Mouse (Mus musculus) adipocyte (in vitro differentiated cells): ENCODE measurements at regions not wholly inside any gene's neighbourhood (a gene's known extent, or its start where the extent isn't known, plus 50 kb on each side); places are given as distances from the start of the nearest gene placed in this dataset.

ENCODE experiments used
- DNase-seq: peaks from one replicate; pipeline ENCODE4 v3.0.0-alpha.2; 2016; ENCODE audit warnings: low spot score

DNA sequence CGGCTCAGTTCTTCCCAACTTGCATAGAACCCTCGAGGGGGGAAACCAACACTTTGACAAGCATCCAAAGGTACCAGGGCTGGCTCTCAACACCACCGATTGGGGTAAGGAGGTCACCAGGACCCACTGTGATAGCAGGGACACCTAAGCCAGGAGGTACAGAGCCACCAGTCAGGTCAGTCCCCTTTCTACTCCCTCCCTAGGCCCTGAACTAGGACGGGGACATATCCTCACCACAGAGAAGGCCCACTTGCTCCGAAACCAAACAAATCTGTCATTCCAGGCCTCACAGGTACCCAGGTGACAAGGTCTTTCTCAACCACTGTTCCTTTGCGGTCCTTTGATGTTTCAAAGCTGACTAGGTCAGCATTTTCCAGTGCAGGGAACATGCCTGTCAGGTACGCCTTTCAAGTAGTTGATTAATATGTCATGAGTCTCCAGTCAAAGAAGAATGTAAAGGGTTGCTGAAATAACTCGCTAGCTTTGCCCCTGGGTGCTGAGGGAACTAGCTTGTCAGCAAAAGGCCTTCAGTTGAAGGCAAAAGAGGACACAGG lies 95.4 kb downstream of the Zfp36l1 start:
- no peak for DNase-seq

DNA sequence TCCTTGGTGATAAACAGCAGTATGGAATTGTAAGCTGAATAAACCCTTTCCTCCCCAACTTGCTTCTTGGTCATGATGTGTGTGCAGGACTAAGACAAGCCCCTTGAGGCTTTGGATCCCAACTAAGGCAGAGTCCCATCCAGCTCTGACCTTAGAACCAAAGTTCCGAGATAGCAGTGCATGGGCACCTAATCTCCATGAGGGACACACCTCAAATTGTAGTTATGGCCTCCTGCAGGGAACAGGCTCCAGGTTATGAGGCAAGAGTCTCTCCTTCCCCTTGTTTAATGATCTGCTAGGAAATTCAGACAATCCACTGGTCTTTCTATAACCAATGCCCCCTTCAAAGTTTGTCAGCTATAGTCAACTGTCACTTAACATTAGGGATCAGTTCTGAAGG lies 96.9 kb downstream of the Zfp36l1 start:
- DNase-seq: no peak

DNA sequence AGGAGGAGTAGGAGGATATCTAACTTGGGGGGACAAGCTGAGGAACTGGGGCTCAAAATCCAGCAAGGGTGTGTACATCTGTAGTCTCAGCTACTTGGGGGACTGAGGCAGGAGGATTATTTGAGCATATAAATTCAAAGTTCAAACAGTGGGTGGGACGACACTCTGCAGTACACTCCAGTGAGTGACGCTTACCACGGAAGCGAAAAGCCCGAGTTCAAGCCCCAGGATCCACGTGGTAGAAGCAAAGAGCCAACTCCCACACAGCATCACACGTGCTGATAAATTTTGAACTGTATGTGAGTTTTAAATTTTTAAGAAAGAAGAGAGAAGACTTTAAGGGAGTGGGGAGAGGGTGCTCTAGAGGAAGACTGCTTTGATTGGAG lies 98.2 kb downstream of the Zfp36l1 start:
- no peak for DNase-seq

DNA sequence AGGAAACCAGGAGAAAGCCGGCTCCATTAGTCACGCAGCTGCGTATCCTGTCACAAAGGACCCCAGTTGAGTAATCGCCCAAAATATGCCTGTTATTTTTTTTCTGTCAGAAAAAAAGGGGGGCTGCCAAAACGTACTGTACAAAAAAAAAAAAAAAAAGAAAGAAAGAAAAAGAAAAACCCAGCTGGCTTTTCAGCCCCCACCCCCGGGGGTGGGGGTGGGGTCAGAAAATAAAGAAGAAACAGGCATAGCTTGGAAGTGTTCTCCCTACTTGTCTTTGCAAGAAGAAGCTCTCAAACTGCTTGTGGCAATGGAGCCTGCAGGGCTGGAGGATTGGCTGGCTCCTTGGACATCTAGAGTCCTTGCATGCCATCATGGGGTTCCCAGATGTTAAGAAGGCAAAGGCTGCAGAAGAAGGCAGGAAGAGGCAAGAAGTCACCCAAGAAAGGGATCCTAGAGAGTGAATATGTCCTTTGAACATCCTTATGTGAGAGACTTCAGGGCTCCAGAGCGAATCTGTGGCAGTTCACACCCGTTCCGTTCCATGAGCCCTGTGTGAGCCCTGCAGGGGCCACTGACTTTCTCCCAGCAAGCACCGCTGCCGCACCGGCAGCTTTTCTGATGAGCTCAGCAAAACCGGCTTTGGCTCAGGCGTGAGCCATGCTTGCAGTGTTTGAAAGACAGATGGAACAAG lies 98.8 kb downstream of the Zfp36l1 start:
- peak; percentile 46 for DNase-seq

DNA sequence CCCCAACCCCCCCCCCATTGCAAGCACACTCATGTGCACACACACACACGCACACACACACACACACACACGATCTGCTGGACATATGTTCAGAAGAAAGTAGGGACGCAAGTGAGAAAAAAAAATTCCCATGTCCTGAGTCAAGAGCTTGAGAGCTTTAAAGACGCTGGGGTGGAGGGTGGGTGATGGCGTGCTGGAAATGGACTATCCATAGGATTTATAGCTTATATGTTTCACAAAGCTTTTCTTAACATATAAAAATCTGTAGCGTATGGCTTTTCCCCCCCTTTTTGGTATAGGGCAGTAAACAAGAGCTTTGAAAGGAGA lies 99.3 kb downstream of the Zfp36l1 start:
- no peak for DNase-seq

DNA sequence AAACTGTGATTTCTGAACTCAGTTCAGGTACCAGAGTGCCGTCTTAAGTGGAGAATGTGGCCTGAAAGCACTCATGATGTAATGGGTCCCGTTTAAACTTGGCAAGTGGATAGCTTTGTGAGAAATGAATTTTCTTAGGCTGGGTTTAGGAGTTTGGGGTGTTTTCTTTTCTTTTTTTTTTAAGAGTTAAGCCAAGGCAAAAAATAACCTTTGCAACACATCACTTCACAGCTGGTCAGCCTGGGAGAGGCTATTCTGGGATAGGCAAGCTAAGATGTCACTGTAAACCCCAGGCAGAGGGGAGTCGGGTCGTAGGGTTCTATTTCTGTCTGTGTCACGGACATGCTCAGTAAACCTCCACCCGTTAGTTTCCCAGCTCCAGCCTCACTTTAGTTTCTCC lies 100.9 kb downstream of the Zfp36l1 start:
- peak; percentile 76 for DNase-seq

DNA sequence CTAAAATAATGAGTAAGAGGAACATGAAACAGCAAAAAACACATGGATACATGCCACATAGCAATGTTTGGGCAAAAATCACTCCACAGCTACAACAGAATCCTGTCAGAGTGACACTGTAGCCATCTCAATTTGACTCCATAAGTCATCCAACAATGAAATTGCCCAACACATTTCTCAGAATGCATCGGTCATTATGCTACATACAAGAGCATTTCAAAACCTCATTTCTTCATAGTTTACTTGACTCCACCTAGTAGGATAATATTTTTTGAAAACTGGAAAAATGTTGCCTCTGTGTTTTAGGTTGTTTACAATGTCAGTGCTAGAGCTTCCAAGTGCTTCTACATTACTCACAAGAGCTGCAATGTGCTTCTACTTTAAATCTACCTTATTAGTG lies 101.9 kb downstream of the Zfp36l1 start:
- DNase-seq: peak; percentile 51

DNA sequence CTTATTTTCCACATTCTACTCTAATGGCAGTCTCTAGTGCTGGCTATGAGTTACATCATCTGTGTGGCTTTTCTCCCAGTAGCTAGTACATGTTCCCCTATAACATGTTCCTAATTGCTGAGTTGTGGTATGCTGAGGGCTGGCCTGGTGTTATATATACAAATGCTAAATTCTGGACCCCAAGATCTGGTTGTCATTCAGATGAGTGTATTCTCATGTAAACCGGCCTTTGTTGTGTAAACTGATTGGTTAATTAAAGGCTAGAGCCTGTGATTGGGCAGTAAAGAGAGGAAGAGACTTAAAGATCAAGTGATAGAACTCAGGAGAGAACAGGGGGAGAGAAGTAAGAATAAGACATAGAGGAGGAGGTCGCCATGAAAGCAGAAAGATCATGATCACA lies 102.6 kb downstream of the Zfp36l1 start:
- no peak for DNase-seq

DNA sequence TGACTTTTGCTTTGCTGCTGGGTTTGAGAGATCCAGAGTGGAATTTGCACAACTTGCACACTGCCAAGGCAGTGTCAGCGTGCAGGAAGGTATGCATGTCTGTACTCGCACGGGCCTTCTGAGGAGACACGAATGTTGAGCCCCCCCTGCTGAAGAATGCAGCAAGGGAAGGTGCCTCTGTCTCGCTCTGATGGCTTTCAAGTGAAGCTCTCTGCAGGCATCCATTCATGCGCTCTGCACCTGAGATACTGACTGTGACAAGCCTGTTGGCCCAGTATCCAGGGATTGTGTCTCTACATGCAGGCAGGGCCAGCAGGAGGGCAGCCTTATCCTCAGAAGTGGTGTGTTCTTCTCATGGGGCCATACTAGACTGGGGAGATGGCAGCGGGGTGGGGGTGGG lies 105.0 kb downstream of the Zfp36l1 start:
- no peak for DNase-seq

DNA sequence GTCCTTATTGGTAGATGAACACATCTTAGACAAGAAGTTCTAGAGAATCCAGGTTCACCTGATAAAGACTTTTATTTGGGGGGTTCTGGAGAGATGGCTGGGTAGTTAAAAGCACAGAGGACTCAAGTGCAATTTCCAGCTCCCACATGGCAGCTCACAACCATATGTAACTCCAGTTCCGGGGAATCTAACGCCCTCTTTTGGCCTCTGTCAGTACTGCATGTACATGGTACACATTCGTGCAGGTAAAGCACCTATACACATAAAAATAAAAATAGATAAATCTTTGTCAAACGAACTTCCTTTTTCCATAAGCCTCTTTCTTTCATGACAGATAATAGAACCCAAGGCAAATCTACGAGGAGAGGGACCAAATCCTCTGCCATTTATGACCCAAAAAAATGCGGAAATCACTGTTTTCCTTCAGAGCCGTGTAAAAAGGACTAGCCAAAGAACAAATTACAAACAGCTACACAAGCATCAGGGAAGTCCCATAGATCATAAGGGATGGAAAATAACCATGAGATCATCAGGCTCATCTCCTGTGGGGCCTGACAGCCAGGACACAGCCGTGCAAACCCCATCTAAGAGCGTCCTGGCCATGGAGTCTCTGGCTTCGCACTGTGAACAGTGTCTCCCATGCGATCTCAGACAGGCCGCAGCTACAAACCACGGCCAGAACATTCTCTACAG lies 107.4 kb downstream of the Zfp36l1 start:
- no peak for DNase-seq

DNA sequence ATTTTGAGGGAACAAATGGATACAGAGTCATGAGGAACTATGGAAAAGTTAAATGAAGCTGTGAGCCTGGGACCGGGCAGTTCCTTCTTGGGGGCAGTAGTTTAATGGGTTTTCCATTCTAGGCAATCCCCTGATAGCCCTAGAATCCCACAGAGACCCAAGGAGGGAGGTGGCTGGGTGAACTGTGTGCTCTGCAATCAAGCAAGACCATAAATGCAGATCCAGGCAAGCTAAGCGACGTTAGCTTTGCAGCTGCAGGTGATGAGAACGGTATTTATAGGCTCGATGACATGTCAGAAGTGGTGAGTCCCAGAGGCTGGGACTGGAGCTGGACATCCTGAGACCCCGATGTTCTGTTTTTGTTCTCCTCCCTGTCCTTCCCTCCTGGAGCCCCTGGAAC lies 108.2 kb downstream of the Zfp36l1 start:
- DNase-seq: no peak

DNA sequence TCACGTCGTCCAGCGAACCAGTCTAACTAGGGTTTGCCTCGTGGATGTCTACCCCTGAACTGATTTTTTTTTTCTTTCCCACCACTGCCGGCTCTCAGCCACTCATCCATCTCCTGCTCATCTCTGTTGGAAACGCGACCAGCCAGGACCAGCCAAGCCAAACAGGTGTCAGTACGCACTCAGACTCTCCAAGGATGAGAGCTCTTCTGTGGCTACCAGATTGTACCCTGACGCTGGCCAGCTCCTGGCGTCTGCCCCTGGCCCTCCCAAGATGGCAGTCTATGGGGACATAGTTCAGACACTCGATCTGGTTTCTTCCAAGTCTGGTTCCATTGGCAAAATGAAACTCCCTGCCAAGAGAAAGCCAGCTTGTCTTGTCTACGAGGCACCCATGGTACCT lies 109.3 kb downstream of the Zfp36l1 start:
- no peak for DNase-seq

DNA sequence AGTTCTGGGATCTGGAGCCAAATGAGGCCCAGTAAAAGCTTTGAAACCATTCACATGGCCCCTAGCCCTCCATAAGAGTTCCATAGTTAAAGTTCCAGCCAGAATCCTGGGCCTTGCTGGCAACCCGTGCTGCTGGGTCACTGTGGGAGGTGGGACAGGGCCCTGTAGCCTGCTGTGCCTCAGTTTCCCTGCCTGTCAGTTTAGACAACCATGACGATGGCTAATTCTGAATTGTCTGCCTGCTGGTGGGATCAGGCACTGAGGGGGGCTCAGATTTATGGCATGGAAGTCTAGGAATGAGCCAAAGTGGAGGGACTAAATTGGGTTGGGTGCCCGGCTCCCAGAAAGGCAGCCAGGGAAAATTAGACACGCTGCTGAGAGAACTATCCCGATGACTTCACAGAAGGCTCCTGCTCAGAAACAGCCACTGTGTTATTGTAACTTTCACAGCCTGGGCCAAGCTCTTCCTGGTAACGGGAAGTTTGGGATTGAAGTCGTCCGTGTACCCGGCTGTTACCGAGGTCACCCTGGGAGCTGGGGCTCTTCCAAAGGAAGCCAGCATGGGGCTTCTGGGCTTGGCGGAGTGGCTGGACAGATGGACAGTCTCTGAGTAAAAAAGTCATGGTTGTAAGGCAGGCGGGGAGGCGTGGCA lies 110.2 kb downstream of the Zfp36l1 start:
- no peak for DNase-seq

DNA sequence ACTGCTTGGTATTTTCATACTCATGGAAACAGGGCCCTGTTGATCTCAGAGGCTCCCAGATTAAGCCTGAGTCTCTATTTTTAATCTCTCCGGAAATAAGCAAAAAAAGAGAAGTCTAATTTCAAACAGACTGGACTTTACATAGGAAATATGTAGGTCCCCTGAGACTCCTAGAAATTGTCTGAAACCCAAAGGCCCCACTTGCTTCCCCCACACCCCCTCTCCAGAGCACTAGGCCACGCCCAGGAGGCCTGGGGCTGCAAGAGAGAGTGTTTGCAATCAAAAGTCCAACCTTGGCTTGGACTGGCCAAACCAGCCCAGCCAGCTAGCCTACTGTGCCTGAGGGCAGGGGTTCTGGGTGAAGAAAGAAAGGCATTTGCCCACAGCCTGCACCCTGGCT lies 111.0 kb downstream of the Zfp36l1 start:
- peak; percentile 59 for DNase-seq

DNA sequence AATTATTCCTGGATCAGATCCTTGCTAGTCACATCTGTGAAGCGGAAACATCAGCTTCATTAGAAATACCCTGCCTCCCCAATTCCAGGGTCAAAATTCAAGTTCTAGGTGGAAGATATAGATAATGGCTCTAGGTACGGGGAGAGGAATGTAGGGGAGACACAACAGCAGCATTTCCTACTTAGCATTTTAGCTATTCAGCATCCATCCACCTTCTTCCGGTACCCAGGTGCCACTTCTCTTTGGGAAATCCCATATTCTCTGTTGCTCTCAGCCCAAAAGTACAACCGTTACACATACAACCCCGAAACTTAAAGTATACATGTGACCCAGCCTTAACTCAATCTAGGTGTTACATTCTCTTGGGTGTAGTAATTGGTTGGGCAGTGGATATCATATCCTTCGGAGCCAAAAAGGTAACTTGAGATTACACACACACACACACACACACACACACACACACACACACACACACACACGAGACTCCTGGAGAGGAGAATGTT lies 112.9 kb downstream of the Zfp36l1 start:
- DNase-seq: no peak

DNA sequence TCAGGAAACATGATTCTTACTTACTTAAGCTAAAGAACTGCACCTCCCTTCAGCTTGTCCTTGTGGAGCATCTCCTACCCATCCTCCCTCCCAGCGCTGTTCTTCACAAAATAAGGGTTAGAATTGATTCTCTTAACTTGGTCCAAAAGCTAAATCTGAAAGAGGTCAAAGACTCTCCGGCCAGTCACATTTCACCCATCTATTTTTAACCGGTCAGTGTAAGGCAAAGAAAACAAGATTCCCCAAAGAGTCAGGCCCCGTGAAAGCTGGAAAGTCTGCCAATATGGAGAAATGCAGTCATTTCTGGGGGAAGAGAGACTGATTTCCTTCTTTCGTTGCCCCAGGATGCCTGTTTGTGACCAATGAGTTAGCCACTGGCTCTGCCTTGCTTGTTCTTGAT lies 114.0 kb downstream of the Zfp36l1 start:
- DNase-seq: peak; percentile 70

DNA sequence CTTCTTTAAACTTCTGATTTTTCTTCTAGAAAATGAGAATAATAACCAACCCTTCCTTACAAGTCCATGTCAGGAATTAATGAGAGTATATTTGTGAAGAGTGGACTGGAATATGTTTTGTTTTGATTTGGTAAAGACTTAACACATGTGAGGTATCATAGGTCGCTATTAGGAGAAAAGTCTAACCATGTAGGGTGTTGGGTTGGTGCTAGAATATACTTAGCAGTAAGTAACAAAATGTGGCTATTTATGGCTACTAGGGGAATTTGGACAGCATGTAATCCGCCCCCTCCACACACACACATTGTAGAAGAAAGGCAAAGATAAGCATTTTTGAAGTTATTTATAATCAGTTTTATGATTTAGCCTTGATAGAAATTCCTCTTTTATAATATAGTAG lies 114.5 kb downstream of the Zfp36l1 start:
- DNase-seq: no peak

DNA sequence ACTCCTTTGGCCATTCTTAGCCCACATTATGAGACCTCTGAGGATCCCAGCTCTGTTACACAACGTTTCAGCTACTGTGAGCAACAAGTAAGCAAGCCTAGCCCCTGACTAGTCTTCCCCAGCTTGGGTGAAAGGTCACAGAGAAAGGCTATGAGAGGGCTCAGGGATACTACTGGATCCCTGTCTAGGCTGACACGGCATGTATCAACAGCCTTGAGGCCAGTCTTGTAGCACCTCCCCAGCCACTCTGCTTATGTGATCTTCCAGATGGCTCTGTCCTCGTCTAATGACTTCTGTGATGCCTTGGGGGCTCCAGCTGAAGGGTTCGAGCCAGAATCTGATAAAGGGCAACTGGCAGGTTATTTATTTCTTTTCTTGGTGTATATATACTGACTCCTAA lies 115.6 kb downstream of the Zfp36l1 start:
- DNase-seq: no peak

DNA sequence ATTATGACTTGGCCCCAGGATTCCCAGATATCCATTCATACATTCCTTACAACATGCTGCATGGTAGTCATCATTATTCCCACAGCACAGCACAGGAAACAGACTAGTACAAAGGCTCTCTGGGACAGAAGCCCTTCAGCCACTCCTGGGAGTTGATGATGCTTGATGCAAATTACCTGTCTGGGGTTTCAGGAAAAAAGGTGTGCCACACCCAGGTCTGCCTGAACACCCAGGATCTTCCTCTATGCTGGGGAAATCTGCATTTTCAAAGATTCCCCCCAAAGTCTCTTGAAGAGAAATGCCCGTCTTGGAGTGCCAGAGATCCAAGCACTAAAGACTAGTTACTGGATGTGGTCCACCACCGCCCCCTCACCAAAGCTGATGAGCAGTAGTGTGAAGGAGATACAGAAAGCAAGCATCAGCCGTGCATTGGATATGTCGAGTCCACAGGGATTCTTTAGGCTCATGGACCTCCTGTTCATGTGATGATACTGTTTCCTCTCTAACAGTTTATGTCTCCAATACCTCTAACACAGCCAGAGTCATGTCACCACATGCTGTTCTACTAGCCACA lies 117.2 kb downstream of the Zfp36l1 start:
- no peak for DNase-seq

DNA sequence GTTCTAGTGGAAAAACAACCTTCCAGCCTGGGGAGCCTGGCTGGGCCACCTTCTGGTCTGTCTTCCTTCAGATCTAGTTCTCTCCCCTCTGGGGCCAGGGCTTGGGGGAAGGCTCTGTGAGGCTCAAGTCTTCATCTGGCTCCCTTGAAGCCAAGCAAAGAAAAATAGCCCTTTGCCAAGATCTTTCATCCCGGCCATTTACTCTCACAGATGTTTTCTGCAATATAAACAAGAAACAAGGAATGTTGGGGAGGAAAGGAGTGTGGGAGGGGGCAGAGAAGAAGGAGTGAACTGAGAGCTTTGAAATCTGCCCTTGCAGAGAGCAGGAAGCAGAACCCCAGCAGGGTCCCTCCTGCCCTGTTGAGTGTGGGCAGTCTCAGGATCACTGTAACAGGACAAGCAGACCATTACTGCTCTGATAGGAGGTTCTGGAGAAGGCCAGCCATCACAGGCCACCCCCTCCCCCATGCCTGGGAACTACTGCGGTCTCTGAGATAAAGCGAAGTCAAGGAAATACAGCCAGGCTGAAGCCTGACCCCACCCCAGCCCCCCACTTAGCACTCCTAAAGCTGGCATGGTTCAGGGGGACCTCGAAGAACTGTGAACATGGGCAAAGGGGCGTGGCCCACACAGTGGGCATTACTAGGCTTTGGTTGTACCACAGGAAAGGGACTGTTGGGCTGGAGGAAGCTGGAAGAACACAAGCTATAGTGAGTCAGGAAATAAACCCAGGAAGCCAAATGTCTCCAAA lies 118.8 kb downstream of the Zfp36l1 start:
- peak; percentile 25 for DNase-seq

DNA sequence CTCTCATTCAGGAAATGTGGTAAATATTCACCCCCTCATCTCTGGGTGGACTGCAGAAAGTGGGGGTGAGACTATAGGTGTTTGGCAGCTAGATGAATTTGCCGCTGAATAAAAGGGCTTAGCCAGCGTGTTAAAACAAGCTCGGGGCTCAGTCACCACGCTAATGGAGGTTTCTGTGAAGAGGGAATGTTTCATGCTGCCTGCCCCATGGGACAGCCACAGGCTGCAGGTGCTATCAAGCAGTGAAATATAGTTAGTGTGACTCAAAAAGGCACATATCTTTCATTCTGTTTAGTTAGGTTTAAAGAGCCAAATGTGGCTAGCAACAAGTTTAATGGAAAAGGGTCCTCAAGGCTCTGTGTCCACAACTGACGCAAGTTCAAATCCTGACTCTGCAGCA lies 121.5 kb downstream of the Zfp36l1 start:
- DNase-seq: no peak

DNA sequence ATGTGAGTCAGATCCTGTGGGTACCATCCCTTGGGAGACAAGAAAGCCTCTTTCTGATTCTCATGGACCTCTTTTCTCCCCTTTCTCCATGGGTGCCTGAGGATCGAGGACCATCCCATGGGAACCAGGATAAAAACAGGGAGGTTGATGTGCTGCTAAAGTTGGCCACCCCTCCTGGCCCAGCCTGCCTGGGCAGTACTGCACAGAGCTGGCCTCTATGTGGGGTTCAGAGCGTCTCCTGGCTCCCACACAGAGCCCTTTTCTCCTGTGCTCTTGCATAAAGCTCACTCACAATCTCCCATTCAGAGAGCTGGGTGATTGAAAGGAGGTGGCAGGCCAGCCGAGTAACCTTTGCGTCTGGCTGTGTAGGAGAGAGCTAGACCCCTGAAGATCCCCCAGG lies 122.1 kb downstream of the Zfp36l1 start:
- no peak for DNase-seq
